Mouse (Mus musculus) cerebral cortex, adult 2 months (tissue): ENCODE measurements around the gene Slc30a5.

Source experiments
- WGBS: fragments of 180-500 bp; shearing (Covaris S2); methylation state at CpG from one replicate; pipeline ENCODE4 v1.1.7; 2018; 5-methylcytosine and 5-hydroxymethylcytosine counted together

Slc30a5 gene

GRCm38 (mm10) chr13:100832741-100833639, at the start of gene Slc30a5:
Slc30a5 (minus strand) TSS chr13:100833427.
- under 1% methylated on average over 94 of the region's 94 CpGs for WGBS

- WGBS, result 88% methylated on average over 2 of the region's 2 CpGs
Observed at GRCm38 (mm10) chr13:100881944-100882343, 48.7 kb upstream of the Slc30a5 start.

GRCm38 (mm10) chr13:100879806-100880205, 46.6 kb upstream of the Slc30a5 start:
- 76% methylated on average over 3 of the region's 3 CpGs for WGBS

GRCm38 (mm10) chr13:100879326-100879725, 46.1 kb upstream of the Slc30a5 start:
- WGBS, result 62% methylated on average over 3 of the region's 3 CpGs

- 87% methylated on average over 3 of the region's 3 CpGs for WGBS
Observed at GRCm38 (mm10) chr13:100878264-100878663, 45.0 kb upstream of the Slc30a5 start.

GRCm38 (mm10) chr13:100877703-100878102, 44.5 kb upstream of the Slc30a5 start:
- WGBS, result 96% methylated on average over 3 of the region's 3 CpGs

GRCm38 (mm10) chr13:100875103-100875502, 41.9 kb upstream of the Slc30a5 start:
- 70% methylated on average over 4 of the region's 4 CpGs for WGBS

- 75% methylated on average over 3 of the region's 3 CpGs for WGBS
Observed at GRCm38 (mm10) chr13:100874588-100874987, 41.4 kb upstream of the Slc30a5 start.

- WGBS, result 84% methylated on average over 8 of the region's 8 CpGs
Observed at GRCm38 (mm10) chr13:100873530-100873929, 40.3 kb upstream of the Slc30a5 start.

GRCm38 (mm10) chr13:100871445-100872171, 38.4 kb upstream of the Slc30a5 start:
- WGBS, result 34% methylated on average over 11 of the region's 11 CpGs

GRCm38 (mm10) chr13:100869813-100870212, 36.6 kb upstream of the Slc30a5 start:
- 62% methylated on average over 4 of the region's 4 CpGs for WGBS

GRCm38 (mm10) chr13:100866311-100866710, 33.1 kb upstream of the Slc30a5 start:
- WGBS, result 74% methylated on average over 6 of the region's 6 CpGs

GRCm38 (mm10) chr13:100863914-100864313, 30.7 kb upstream of the Slc30a5 start:
- 94% methylated on average over 1 of the region's 1 CpGs for WGBS

GRCm38 (mm10) chr13:100859117-100859516, 25.9 kb upstream of the Slc30a5 start:
- WGBS, result 67% methylated on average over 7 of the region's 7 CpGs

- WGBS, result 51% methylated on average over 4 of the region's 4 CpGs
Observed at GRCm38 (mm10) chr13:100854174-100854573, 20.9 kb upstream of the Slc30a5 start.

GRCm38 (mm10) chr13:100853120-100853519, 19.9 kb upstream of the Slc30a5 start:
- 78% methylated on average over 3 of the region's 3 CpGs for WGBS

GRCm38 (mm10) chr13:100849137-100849536, 15.9 kb upstream of the Slc30a5 start:
- 95% methylated on average over 3 of the region's 3 CpGs for WGBS

- 31% methylated on average over 21 of the region's 21 CpGs for WGBS
Observed at GRCm38 (mm10) chr13:100846891-100847579, 13.8 kb upstream of the Slc30a5 start.

- 85% methylated on average over 8 of the region's 8 CpGs for WGBS
Observed at GRCm38 (mm10) chr13:100846254-100846653, 13.0 kb upstream of the Slc30a5 start.

GRCm38 (mm10) chr13:100843944-100844343, 10.7 kb upstream of the Slc30a5 start:
- WGBS, result 79% methylated on average over 2 of the region's 2 CpGs

- WGBS, result 72% methylated on average over 7 of the region's 7 CpGs
Observed at GRCm38 (mm10) chr13:100843016-100843725, 9.9 kb upstream of the Slc30a5 start.
